Mouse (Mus musculus) left cerebral cortex, adult 9 months (tissue): ENCODE measurements at regions not wholly inside any gene's neighbourhood (a gene's known extent, or its start where the extent isn't known, plus 50 kb on each side); places are given as distances from the start of the nearest gene placed in this dataset.

ENCODE experiments used
- DNase-seq, 2 experiments: peaks; one replicate each; pipeline ENCODE4 v3.0.0; 2022; ENCODE audit warnings: low spot score in 2 of 2

DNA sequence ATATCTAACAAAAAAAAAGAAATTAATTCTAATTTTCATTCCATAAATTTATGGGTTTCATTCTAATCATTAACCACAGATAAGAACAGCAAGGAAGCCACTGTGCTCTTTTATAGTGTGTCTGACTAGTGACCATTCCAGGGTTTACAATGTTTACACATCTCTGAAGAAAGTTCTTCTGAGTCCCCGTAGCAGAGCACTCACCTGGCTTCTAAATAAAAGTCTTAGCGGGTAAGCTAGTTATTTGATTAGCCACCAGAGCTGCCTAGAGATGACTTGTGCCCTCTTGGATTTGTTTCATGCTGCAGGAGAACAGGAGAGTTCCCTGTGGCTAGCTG, 206.7 kb upstream of the Ank start:
- DNase-seq, result no peak

DNA sequence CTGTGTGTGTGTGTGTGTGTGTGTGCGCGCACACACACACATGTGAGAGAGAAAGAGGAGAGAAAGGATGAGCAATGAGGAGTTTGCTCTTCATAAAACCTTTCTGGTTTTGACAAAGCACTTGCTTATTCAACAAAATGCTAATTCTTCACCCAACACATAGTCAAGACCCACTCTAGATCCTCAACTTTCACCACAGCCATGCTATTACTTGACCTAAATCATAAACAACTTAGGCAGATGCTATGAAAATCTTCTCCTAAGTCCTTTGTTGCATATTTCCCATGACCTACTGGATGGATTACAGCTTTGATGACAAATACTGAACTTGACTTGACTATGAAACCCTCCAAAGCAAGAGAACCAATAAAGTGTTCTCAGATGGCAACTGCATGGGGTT, 196.3 kb upstream of the Ank start:
- no peak for DNase-seq

- DNase-seq, result no peak
Measured at GRCm38 (mm10) chr15:27282279-27282678, 184.2 kb upstream of the Ank start.

DNA sequence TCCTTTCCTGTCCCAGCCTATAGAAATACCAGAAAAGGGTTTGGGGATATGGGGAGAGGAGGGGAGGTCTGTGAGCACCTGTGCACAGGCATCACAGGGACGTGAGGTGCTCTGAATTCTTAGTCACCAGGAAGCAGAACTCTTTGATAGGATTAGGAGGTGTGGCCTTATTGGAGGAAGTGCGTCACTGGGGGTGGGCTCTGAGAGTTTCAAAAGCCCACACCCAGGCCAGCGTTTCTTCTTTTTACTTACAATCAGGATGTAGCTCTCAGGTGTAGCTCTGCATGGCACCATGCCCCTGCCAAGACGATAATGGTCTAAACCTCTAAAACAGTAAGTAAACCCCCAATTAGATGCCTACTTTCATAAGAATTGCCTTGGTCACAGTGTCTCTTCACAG, 162.6 kb upstream of the Ank start:
- DNase-seq, result no peak

- no peak for DNase-seq
Measured at GRCm38 (mm10) chr15:27304256-27304655, 162.2 kb upstream of the Ank start.

- no peak for DNase-seq
Measured at GRCm38 (mm10) chr15:27305035-27305434, 161.4 kb upstream of the Ank start.

DNA sequence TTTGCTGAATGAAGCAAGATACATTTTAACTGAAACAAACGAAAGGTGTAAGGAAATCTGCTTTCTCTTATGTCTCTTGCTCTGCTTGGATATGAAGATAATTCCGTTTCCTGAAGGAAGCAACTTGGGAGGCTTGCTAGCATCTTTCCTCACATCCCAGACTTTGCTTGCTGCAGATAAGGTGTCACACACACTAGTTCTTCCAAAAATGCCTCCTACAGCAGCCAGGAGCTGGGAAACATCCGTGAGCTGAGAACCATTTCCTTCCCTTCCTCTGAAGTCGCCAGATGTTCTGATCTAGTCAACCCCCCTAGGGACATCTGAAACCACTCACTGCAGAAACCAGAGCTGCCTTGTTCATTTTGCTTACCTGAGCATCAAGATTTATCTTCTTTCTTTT, 157.8 kb upstream of the Ank start:
- no peak for DNase-seq

DNA sequence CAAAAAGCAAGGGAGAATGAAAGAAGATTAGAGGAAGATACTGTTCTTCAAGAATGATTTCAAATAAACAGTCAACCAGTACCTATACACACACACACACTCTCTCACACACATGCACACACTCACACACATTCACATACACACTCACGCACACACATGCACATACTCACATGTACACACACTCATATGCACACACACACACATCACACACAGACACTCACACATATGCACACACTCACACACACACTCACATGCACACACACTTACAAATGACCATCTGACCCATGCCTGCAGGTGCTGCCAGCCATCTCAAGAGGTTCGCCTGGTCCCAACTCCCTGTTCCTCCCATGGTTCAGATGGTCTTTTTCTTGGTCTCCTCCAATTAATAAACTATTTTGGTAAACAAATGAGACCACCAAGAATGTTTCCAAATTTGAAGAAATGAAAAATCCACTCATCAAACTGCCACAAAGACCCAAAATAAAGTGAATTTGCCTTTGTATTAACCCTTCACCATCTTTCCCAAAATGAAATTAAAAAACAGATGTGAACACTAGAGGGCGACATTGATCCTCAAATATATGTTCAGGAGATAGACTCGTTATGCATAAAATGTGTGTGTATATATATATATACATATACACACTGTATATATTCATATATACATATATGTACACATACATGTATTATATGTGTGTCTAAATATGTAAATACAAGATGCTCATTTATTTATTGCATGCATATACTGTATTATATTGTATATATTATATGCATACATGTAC, 150.3 kb upstream of the Ank start:
- DNase-seq, result no peak

DNA sequence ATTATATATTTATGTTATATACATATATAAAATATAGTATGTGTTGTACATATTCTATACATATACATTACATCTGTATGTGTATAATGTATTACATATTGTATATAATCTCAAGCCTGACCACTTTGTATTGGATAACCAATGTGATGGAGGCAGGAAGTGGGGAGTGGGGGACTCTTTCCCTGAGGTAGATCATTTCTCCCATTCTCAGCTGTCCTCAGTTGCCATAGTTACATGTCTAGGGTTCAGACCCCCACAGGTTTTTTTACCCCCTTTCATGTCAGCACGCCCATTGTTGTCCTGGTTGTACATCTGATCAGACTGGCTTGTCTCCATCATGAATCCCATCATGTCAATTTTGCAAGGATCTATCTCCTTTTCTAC, 149.7 kb upstream of the Ank start:
- DNase-seq, result no peak

GRCm38 (mm10) chr15:27321915-27322665, 144.4 kb upstream of the Ank start:
- peak in 1 of 2 experiments; percentile 74 for DNase-seq

- DNase-seq, result peak in 1 of 2 experiments; percentile 89
Measured at GRCm38 (mm10) chr15:27325847-27326548, 140.5 kb upstream of the Ank start.

GRCm38 (mm10) chr15:27326549-27326876, 140.0 kb upstream of the Ank start:
- DNase-seq, result peak in 1 of 2 experiments; percentile 16

DNA sequence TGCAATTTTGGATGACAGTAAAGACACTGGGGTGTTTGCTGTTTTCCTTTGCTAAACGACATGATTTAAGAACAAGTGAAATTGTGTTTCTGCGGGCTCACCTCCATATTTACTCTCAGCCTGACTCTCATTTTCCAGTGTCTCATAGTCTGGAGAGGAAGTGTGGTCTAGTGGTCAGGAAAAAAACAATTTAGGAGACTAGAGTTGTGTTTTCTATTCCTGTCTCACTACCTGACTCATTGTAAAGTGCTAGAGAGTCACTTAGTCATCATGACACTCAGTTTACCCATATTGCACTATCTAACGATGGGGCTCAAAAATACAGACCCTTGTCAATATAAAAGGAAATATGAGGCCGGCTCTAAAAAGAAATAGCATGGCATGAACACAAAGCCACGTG, 138.7 kb upstream of the Ank start:
- no peak for DNase-seq

DNA sequence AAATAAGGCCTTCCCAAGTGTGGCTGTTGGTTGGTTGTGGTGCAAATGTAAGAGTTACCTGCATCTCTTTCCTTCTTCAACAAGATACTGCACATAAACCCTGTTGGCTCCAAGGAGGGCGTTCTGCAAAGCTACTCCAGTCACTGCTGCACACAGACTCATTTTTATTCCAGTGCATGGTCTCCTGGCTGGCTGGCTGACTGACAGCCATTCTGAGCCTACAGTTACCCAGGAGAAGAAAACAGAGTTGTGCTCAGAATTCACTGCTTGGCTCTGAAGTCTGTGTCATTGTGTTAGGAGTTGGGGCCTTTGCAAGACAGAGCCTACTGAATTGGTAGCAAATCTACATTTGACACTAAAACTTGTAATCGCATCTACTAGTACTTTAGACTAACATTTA, 138.0 kb upstream of the Ank start:
- no peak for DNase-seq

DNA sequence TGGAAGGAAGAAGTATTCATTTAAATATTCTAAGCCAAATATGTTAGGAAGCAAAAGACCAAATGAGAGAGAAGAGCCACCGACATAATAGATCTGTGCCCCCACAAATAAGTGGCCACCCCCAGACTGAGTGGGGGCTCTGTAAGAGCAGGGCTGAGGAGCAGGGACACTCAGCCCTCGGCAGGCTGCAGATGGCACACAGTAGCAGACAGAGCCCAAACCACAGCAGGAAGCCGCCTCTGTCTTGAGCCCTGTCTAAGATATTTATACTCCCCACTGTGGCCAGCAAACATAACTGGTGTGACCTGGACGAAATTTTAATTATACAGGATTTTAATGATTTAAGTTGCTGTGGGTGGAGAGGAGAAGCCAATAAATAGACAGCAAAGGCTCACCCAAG, 126.4 kb upstream of the Ank start:
- no peak for DNase-seq

GRCm38 (mm10) chr15:27341518-27341976, 124.9 kb upstream of the Ank start:
- no peak for DNase-seq

DNA sequence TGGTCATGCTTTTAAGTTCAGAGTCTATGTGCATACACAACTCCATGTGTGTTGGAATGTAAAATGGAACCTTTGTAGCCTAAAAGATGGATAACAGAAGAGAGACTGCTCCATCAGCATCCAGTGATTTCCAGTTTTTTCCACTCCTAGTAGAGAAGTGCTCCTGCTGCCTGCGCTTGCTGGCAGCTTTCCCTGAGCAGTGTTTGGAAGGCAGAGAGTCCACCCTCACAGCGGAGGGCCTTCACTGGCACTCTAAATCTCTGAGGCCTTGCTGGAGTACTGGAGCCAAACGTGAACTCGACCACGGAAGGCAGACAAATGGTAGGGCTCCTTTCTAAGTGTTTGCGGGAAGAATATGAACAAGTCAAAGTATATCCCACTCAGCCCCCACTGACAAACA, 108.0 kb upstream of the Ank start:
- DNase-seq, result no peak

GRCm38 (mm10) chr15:27359271-27359670, 107.2 kb upstream of the Ank start:
- no peak for DNase-seq

GRCm38 (mm10) chr15:27374517-27374916, 92.0 kb upstream of the Ank start:
- no peak for DNase-seq

DNA sequence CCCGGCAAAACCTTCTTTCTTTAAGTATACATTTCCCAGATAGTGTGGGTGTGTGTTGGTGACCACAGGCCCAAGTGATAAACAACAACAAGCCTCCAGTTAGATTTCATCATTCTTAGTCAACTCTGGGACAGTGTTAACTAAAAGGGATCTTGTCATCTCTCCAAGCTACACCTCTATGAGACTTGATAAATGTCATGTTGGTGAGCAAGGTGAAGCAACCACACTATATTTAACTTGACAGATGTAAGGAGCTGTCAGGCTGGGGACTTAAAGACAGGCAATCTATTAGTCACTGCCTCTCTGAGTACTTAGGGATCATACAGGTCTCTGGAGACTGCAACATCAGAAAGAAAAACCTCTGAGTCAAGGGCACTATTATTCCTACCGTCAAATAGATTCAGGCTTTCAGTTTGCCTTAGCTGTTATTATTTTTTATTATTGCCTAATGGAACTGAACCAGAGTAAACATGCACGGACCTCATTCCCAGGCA, 87.8 kb upstream of the Ank start:
- DNase-seq, result no peak

DNA sequence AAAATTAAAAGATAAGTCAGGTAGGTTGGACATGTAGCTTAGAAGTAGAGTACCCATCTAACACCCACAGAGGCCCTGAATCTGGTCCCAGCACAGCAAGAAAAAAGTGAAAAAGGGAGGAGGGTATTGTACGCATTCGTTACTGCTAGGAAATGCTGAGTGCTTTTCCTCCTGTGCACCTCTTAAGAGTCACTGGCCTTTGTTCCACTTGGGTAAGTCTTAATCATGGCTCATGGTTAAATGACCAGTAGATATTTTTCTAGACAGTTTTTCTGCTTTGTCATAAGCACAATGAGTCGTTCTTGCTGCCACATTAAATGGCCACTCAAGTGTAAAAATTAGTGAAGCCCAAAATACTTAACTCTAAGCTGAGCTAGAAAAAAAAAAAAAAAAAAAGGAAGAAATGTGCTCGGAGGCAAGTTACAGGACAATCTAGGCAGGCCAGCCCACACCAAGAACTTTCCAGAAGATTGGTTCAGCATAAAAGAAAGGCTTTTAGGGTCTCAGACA, 86.0 kb upstream of the Ank start:
- no peak for DNase-seq

DNA sequence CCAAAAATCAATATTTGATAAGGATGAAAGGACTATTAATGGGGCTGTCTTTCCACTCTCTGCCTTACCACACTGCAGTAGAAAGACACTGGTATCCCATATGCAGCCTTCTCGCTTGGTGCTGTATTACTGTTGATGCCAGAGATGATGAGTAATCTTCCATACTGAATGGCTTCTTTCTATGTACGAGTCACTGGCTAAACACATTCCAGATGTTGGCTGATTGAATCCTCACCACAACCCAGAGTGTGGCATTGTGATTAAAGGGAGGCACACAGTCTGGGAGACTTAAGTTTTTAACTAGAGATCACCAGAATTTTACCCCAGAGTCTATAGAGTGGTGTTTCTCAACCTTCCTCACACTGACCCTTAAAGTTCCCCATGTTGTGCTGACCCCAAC, 84.9 kb upstream of the Ank start:
- DNase-seq, result no peak

GRCm38 (mm10) chr15:27390567-27390966, 75.9 kb upstream of the Ank start:
- no peak for DNase-seq
